Mouse (Mus musculus) lung, embryonic 14.5 days (tissue): ENCODE measurements at regions not wholly inside any gene's neighbourhood (a gene's known extent, or its start where the extent isn't known, plus 50 kb on each side); places are given as distances from the start of the nearest gene placed in this dataset.

Source experiments
- ATAC-seq: fragments of 200-750 bp; cut with Nextera tagmentation; 2 replicates; pipeline ENCODE4 v1.8.0; 2017; ENCODE audit warnings: mild to moderate bottlenecking, moderate TSS enrichment, moderate library complexity; ENCODE audit not compliant: insufficient read depth
- DNase-seq: peaks from one replicate; pipeline ENCODE4 v3.0.0-alpha.2; 2015
- H3K27ac ChIP-seq: fragments of 300-500 bp; sonication (generic); 2 replicates; pipeline ENCODE4 v1.5.1; 2014; ENCODE audit warnings: low read depth, mild to moderate bottlenecking, moderate library complexity
- H3K27me3 ChIP-seq: fragments of 300-500 bp; sonication (generic); 2 replicates; pipeline ENCODE4 v1.6.1; 2014; ENCODE audit warnings: low read length, control low read depth; ENCODE audit not compliant: insufficient read depth
- H3K36me3 ChIP-seq: fragments of 300-500 bp; sonication (generic); 2 replicates; pipeline ENCODE4 v1.6.1; 2014; ENCODE audit warnings: control low read depth; ENCODE audit not compliant: insufficient read depth
- H3K4me1 ChIP-seq: fragments of 300-500 bp; sonication (generic); 2 replicates; pipeline ENCODE4 v1.6.1; 2014; ENCODE audit warnings: antibody characterized with exemption, control low read depth; ENCODE audit not compliant: insufficient read depth
- H3K4me2 ChIP-seq: fragments of 300-500 bp; sonication (generic); 2 replicates; pipeline ENCODE4 v1.6.1; 2014; ENCODE audit warnings: mild to moderate bottlenecking
- H3K4me3 ChIP-seq: fragments of 300-500 bp; sonication (generic); 2 replicates; pipeline ENCODE4 v1.5.1; 2014; ENCODE audit warnings: low read depth, low read length
- H3K9ac ChIP-seq: fragments of 300-500 bp; sonication (generic); 2 replicates; pipeline ENCODE4 v1.6.1; 2014
- H3K9me3 ChIP-seq: fragments of 300-500 bp; sonication (generic); 2 replicates; pipeline ENCODE4 v1.6.1; 2016; ENCODE audit warnings: low read depth, low read length, control low read depth
- CTCF ChIP-seq: IDR thresholded peaks from 2 replicates; pipeline ENCODE4 v1.5.1; 2016; ENCODE audit warnings: antibody characterized with exemption, low read depth
- WGBS: fragments of 180-500 bp; shearing (Covaris S2); extraction: QIAGEN DNeasy Blood & Tissue Kit; methylation state at CpG from one replicate; pipeline ENCODE4 v1.1.7; 2014; 5-methylcytosine and 5-hydroxymethylcytosine counted together

GRCm38 (mm10) chr7:50993707-50994106, 394.7 kb downstream of the 4933405O20Rik start:
- 32% methylated on average over 1 of the region's 1 CpGs for WGBS
- no peak overlapping the region for H3K4me3 ChIP-seq
- no peak overlapping the region for H3K27ac ChIP-seq
- no peak for ATAC-seq
- H3K27me3 ChIP-seq, result no peaks in the 10 kb centered on the region
- TF ChIP-seq CTCF, result no peak
- H3K9ac ChIP-seq, result no peak overlapping the region
- no peak overlapping the region for H3K4me2 ChIP-seq
- H3K9me3 ChIP-seq, result no peaks in the 10 kb centered on the region
- DNase-seq, result no peak
- H3K4me1 ChIP-seq, result no peaks in the 10 kb centered on the region
- H3K36me3 ChIP-seq, result no peaks in the 10 kb centered on the region

GRCm38 (mm10) chr7:51041899-51042667, 443.1 kb downstream of the 4933405O20Rik start:
- no peak for DNase-seq
- TF ChIP-seq CTCF, result no peak
- H3K36me3 ChIP-seq, result no peaks in the 10 kb centered on the region
- 78% methylated on average over 3 of the region's 3 CpGs for WGBS
- H3K27me3 ChIP-seq, result no peaks in the 10 kb centered on the region
- no peak overlapping the region for H3K27ac ChIP-seq
- H3K9ac ChIP-seq, result no peak overlapping the region
- no peaks in the 10 kb centered on the region for H3K4me1 ChIP-seq
- no peaks in the 10 kb centered on the region for H3K9me3 ChIP-seq
- no peak overlapping the region for H3K4me3 ChIP-seq
- H3K4me2 ChIP-seq, result no peak overlapping the region
- no peak for ATAC-seq

- H3K4me2 ChIP-seq, result no peak overlapping the region
- no peaks in the 10 kb centered on the region for H3K9me3 ChIP-seq
- H3K27me3 ChIP-seq, result no peaks in the 10 kb centered on the region
- H3K27ac ChIP-seq, result no peak overlapping the region
- TF ChIP-seq CTCF, result no peak
- DNase-seq (no peak), ATAC-seq (no peak)
- no peaks in the 10 kb centered on the region for H3K36me3 ChIP-seq
- H3K4me1 ChIP-seq, result no peaks in the 10 kb centered on the region
- H3K9ac ChIP-seq, result no peak overlapping the region
- H3K4me3 ChIP-seq, result no peak overlapping the region
- WGBS, result 70% methylated on average over 3 of the region's 3 CpGs
Measured at GRCm38 (mm10) chr7:51051496-51051895, 452.5 kb downstream of the 4933405O20Rik start.

GRCm38 (mm10) chr7:51068376-51068775, 442.5 kb upstream of the Ano5 start:
- no peaks in the 10 kb centered on the region for H3K9me3 ChIP-seq
- H3K9ac ChIP-seq, result no peak overlapping the region
- ATAC-seq (no peak), DNase-seq (no peak)
- H3K27ac ChIP-seq, result no peak overlapping the region
- no peaks in the 10 kb centered on the region for H3K4me1 ChIP-seq
- no peaks in the 10 kb centered on the region for H3K27me3 ChIP-seq
- WGBS, result 32% methylated on average over 1 of the region's 1 CpGs
- H3K4me2 ChIP-seq, result no peak overlapping the region
- H3K4me3 ChIP-seq, result no peak overlapping the region
- TF ChIP-seq CTCF, result no peak
- no peaks in the 10 kb centered on the region for H3K36me3 ChIP-seq

GRCm38 (mm10) chr7:51093774-51094173, 417.1 kb upstream of the Ano5 start:
- no peaks in the 10 kb centered on the region for H3K27me3 ChIP-seq
- no peak for ATAC-seq
- no peak overlapping the region for H3K9ac ChIP-seq
- no peaks in the 10 kb centered on the region for H3K36me3 ChIP-seq
- no peak overlapping the region for H3K4me2 ChIP-seq
- no peak overlapping the region for H3K4me3 ChIP-seq
- TF ChIP-seq CTCF, result no peak
- H3K9me3 ChIP-seq, result no peaks in the 10 kb centered on the region
- no peak for DNase-seq
- H3K4me1 ChIP-seq, result no peaks in the 10 kb centered on the region
- H3K27ac ChIP-seq, result no peak overlapping the region
- WGBS, result 57% methylated on average over 3 of the region's 3 CpGs

- Histone ChIP-seq H3K4me1 (no peaks in the 10 kb centered on the region), H3K36me3 (no peaks in the 10 kb centered on the region), H3K9me3 (no peaks in the 10 kb centered on the region), H3K27ac (no peak overlapping the region), H3K4me2 (no peak overlapping the region), H3K27me3 (no peaks in the 10 kb centered on the region), H3K9ac (no peak overlapping the region), H3K4me3 (no peak overlapping the region)
- ATAC-seq, result no peak
- no peak for DNase-seq
- no peak for TF ChIP-seq CTCF
- 61% methylated on average over 2 of the region's 2 CpGs for WGBS
Measured at GRCm38 (mm10) chr7:51101166-51101565, 409.7 kb upstream of the Ano5 start.

GRCm38 (mm10) chr7:51140796-51141195, 370.0 kb upstream of the Ano5 start:
- Histone ChIP-seq H3K27ac (no peak overlapping the region), H3K9me3 (no peaks in the 10 kb centered on the region), H3K36me3 (no peaks in the 10 kb centered on the region), H3K4me1 (no peaks in the 10 kb centered on the region), H3K4me2 (no peak overlapping the region), H3K27me3 (no peaks in the 10 kb centered on the region), H3K9ac (no peak overlapping the region), H3K4me3 (no peak overlapping the region)
- 75% methylated on average over 4 of the region's 4 CpGs for WGBS
- no peak for DNase-seq
- TF ChIP-seq CTCF, result no peak
- no peak for ATAC-seq
